Mouse (Mus musculus) heart, postnatal 0 days (tissue): ENCODE data around the gene Tmem59. TPM values are rescaled to one million over a fixed set of nuclear protein-coding genes. Genes with fewer than 3 reads are reported as not detected.

Experiments
- ATAC-seq: fragments of 200-750 bp; cut with Nextera tagmentation; 2 replicates; pipeline ENCODE4 v1.8.0; 2017; ENCODE audit warnings: low read depth, moderate number of reproducible peaks, moderate library complexity; ENCODE audit not compliant: insufficient read depth
- DNase-seq: peaks from one replicate; pipeline ENCODE4 v3.0.0-alpha.2; 2016; ENCODE audit warnings: low spot score
- H3K27ac ChIP-seq: fragments of 300-500 bp; sonication (generic); 2 replicates; pipeline ENCODE4 v1.5.1; 2014; ENCODE audit warnings: low read depth, mild to moderate bottlenecking
- H3K27me3 ChIP-seq: fragments of 300-500 bp; sonication (generic); 2 replicates; pipeline ENCODE4 v1.6.1; 2014; ENCODE audit warnings: low read length, mixed read lengths; ENCODE audit not compliant: control insufficient read depth, insufficient read depth
- H3K36me3 ChIP-seq: fragments of 300-500 bp; sonication (generic); replicated peaks from 2 replicates; pipeline ENCODE4 v1.6.1; 2014; ENCODE audit warnings: low read length, mixed read lengths; ENCODE audit not compliant: control insufficient read depth, insufficient read depth
- H3K4me1 ChIP-seq: fragments of 300-500 bp; sonication (generic); 2 replicates; pipeline ENCODE4 v1.6.1; 2014; ENCODE audit warnings: antibody characterized with exemption; ENCODE audit not compliant: control insufficient read depth, insufficient read depth
- H3K4me2 ChIP-seq: fragments of 300-500 bp; sonication (generic); 2 replicates; pipeline ENCODE4 v1.6.1; 2014; ENCODE audit warnings: low read depth, mild to moderate bottlenecking, low read length, moderate library complexity
- H3K4me3 ChIP-seq: fragments of 300-500 bp; sonication (generic); 2 replicates; pipeline ENCODE4 v1.5.1; 2014; ENCODE audit warnings: low read depth, low read length
- H3K9ac ChIP-seq: fragments of 300-500 bp; sonication (generic); replicated peaks from 2 replicates; pipeline ENCODE4 v1.6.1; 2014; ENCODE audit warnings: low read depth, low read length, mixed read lengths
- H3K9me3 ChIP-seq: fragments of 300-500 bp; sonication (generic); replicated peaks from 2 replicates; pipeline ENCODE4 v1.6.1; 2016; ENCODE audit warnings: low read length; ENCODE audit not compliant: control insufficient read depth
- CTCF ChIP-seq: IDR thresholded peaks from 2 replicates; pipeline ENCODE4 v1.5.1; 2016; ENCODE audit warnings: antibody characterized with exemption, control low read depth, low read depth
- EP300 ChIP-seq: IDR thresholded peaks from 2 replicates; pipeline ENCODE4 v1.6.1; 2016; ENCODE audit warnings: antibody characterized with exemption, low read depth
- WGBS: fragments of 180-500 bp; shearing (Covaris S2); extraction: QIAGEN DNeasy Blood & Tissue Kit; methylation state at CpG from one replicate; pipeline ENCODE4 v1.1.7; 2014; 5-methylcytosine and 5-hydroxymethylcytosine counted together
- polyA plus RNA-seq: library from polyadenylated mRNA; unstranded; fragments of >200 nt; fragmentation: Nextera tagmentation; extraction: Ambion mirVana; gene quantifications from 2 replicates; pipeline ENCODE4 v1.2.1, GENCODE M21; 2015
- total RNA-seq: library from RNA; depleted of rRNA; stranded (reverse); fragments of >200 nt; gene quantifications from 2 replicates; pipeline ENCODE4 v1.2.3, GENCODE M21; 2014; ENCODE audit warnings: low replicate concordance; rRNA removed

The Tmem59 gene
- total RNA-seq (120 and 156 TPM in 2 replicates), polyA plus RNA-seq (323 and 340 TPM in 2 replicates)

DNA sequence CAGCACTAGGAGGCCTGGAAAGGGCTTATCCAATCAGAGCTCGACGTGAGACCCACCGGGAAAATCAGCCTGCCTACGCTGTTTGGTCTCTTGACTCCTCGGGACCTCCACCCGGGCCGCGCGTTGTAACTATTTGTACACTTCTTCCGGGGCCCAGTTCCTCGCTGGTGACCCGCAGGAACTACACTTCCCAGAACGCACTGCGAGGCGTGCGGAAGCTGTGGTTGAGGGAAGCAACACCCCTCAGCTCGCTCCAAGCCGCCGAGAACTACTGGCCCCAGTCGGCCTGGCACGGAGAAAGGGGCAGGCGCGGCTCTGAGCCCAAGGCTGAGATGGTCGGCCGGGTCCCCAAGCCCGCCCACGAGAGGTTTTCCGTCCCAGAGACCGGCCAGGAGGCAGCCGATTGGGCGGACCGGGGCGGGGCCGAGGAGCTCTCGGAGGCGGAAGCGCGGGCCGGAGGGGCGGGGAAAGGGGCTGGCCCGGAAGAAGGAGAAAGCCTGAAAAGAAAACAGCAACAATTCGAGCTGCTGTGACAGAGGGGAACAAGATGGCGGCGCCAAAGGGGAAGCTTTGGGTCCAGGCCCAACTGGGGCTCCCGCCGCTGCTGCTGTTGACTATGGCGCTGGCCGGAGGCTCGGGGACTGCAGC, at the start of gene Tmem59:
Tmem59 (plus strand) TSS at position 218 of the 648 bp plus-strand sequence.
- H3K9ac ChIP-seq = peak within 1 kb of the TSS; percentile 91
- no peaks in the 10 kb centered on the region for H3K9me3 ChIP-seq
- H3K4me3 ChIP-seq = peak within 1 kb of the TSS; percentile 97
- TF ChIP-seq EP300 = no peak
- no peak for TF ChIP-seq CTCF
- peak; percentile 97 for DNase-seq
- ATAC-seq = peak; percentile 94
- WGBS = under 1% methylated on average over 49 of the region's 49 CpGs
- no peaks in the 10 kb centered on the region for H3K27me3 ChIP-seq
- H3K36me3 ChIP-seq = peaks cover 20% of the 10 kb centered on the region
- peaks cover 26% of the 10 kb centered on the region for H3K4me1 ChIP-seq
- H3K27ac ChIP-seq = peak within 1 kb of the TSS; percentile 95
- H3K4me2 ChIP-seq = peak within 1 kb of the TSS; percentile 88

DNA sequence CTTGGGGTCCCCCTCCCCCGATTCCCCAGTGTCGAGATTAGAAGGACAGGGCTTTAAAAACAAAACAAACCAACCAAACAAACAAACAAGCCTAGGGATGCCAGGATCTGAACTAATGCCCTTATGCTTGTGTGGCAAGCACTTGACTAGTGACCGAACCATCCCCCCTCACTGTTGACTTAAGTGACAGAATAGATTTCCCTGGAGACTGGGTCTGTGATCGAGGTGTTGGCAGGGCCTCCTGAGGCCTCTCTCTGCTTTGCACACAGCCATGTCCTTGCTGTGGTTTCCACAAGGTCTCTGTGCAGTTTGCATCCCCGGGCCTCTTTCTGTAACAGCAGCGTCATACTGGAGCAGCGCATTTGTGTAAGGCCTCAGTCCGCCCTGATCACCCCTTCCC, 48.8 kb upstream of the Tmem59 start:
- WGBS = 66% methylated on average over 8 of the region's 8 CpGs
- DNase-seq = no peak

DNA sequence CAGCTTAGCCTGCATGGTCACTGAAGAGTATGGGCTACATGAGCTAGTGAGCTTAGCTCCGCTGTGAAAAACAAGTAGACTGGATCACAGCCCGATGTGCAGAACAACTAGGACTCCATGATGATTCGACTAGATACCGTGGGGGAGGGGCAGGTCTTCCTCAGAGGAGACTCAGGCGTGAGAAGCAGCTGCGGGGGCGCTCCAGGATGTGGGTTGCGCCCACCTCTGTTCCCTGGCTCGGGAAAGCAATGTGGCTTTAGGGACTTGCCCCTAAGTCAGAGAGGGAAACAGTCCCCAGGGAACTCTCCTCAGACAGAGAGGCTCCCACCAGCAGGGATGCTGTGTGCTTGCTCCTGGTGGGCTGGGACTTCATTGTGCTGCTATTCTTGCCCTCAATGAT, 47.7 kb upstream of the Tmem59 start:
- DNase-seq (no peak), ATAC-seq (no peak)
- WGBS = 19% methylated on average over 9 of the region's 9 CpGs
- no peak overlapping the region for H3K4me2 ChIP-seq
- H3K9me3 ChIP-seq = no peaks in the 10 kb centered on the region
- H3K36me3 ChIP-seq = no peaks in the 10 kb centered on the region
- TF ChIP-seq EP300 (no peak), CTCF (no peak)
- H3K4me3 ChIP-seq = no peak overlapping the region
- H3K27ac ChIP-seq = no peak overlapping the region
- H3K4me1 ChIP-seq = no peaks in the 10 kb centered on the region
- no peak overlapping the region for H3K9ac ChIP-seq
- H3K27me3 ChIP-seq = 0 out of 2 replicates have a peak, but pooled peaks cover 6% of the 10 kb centered on the region

More for the DNA sequence above, 48.8 kb upstream of the Tmem59 start:
- H3K27ac ChIP-seq = no peak overlapping the region
- no peaks in the 10 kb centered on the region for H3K9me3 ChIP-seq
- ATAC-seq = no peak
- no peaks in the 10 kb centered on the region for H3K4me1 ChIP-seq
- H3K27me3 ChIP-seq = 0 out of 2 replicates have a peak, but pooled peaks cover 10% of the 10 kb centered on the region
- TF ChIP-seq EP300 = no peak
- no peak for TF ChIP-seq CTCF
- H3K4me3 ChIP-seq = no peak overlapping the region
- no peak overlapping the region for H3K4me2 ChIP-seq
- H3K9ac ChIP-seq = no peak overlapping the region
- H3K36me3 ChIP-seq = no peaks in the 10 kb centered on the region

DNA sequence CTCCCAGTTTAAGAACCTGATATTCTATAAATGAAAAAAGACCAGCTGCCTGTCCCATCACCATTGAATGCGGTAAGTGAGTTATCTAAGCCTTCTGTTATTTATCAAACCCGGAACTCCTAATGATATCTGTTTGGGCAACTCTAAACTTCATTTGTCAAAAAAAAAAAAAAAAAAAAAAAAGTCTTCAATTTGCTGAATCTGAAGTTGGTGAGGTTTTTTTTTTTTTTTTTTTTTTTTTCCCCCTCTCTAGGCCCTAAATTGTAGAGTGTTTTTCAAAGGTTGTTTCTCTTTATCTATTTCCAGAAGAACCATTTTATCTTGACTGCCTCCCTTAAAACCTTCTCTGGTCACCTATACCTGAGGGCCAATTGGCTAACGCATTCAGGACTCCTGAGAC, 43.3 kb upstream of the Tmem59 start:
- ATAC-seq = no peak
- Histone ChIP-seq H3K4me3 (no peak overlapping the region), H3K9ac (no peak overlapping the region), H3K4me1 (no peaks in the 10 kb centered on the region), H3K36me3 (peaks cover 15% of the 10 kb centered on the region), H3K4me2 (no peak overlapping the region), H3K9me3 (no peaks in the 10 kb centered on the region), H3K27ac (no peak overlapping the region), H3K27me3 (no peaks in the 10 kb centered on the region)
- TF ChIP-seq CTCF = no peak
- TF ChIP-seq EP300 = no peak
- 85% methylated on average over 3 of the region's 3 CpGs for WGBS
- DNase-seq = no peak

DNA sequence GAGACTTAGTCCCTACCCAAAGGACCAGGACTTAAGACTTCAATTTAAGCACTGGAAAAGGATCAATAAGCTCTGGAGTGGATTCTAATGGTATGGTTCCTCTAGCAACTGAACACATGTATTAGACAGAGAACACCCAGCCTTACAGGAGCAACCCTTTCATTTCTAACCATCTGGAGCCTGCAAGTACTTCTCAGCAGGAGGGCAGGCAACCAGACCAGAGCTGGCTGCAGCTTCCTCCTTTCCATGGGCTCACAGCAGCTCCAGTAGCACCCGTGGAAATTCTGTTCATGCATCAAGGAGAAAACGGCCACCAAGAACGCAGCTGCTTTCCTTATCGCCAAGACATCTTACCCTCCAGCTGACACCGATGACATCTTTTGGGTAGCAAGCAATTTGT, 42.5 kb upstream of the Tmem59 start:
- no peak for ATAC-seq
- TF ChIP-seq EP300 (no peak), CTCF (no peak)
- no peaks in the 10 kb centered on the region for H3K4me1 ChIP-seq
- 79% methylated on average over 5 of the region's 5 CpGs for WGBS
- H3K4me2 ChIP-seq = no peak overlapping the region
- DNase-seq = no peak
- H3K27ac ChIP-seq = no peak overlapping the region
- peaks cover 15% of the 10 kb centered on the region for H3K36me3 ChIP-seq
- no peaks in the 10 kb centered on the region for H3K27me3 ChIP-seq
- no peak overlapping the region for H3K9ac ChIP-seq
- H3K4me3 ChIP-seq = no peak overlapping the region
- no peaks in the 10 kb centered on the region for H3K9me3 ChIP-seq

DNA sequence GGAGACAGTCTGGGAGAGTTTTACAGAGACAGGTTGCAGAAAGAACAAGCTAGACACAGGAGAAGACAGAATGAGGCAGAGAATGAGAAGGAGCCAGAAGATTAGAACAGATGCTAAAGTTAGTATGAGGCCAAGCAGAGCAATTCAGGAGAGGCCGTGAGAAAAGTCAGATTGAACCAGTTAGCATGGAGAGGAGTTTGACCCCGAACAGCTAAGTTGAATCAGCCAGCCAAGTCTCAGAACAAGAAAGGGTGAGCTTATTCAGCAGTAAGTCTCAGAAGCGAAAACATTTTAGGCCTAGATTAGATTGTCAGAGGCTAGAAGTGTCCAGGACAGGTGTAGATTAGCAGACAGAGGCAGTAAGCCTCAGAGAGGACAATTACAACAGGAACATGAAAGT, 41.7 kb upstream of the Tmem59 start:
- 35% methylated on average over 3 of the region's 3 CpGs for WGBS
- ATAC-seq = no peak
- no peak overlapping the region for H3K27ac ChIP-seq

More for the DNA sequence above, 41.7 kb upstream of the Tmem59 start:
- H3K36me3 ChIP-seq = peaks cover 15% of the 10 kb centered on the region
- H3K4me1 ChIP-seq = no peaks in the 10 kb centered on the region
- no peaks in the 10 kb centered on the region for H3K27me3 ChIP-seq
- no peak overlapping the region for H3K4me2 ChIP-seq
- TF ChIP-seq EP300 (no peak), CTCF (no peak)
- DNase-seq = no peak
- H3K9ac ChIP-seq = no peak overlapping the region
- H3K4me3 ChIP-seq = no peak overlapping the region
- no peaks in the 10 kb centered on the region for H3K9me3 ChIP-seq
